In genomic region chr11:120169208-120169992, GRCm38 (mm10) we compare ENCODE assay signal across 8 mouse cellular contexts. TPM values are rescaled to one million over a fixed set of nuclear protein-coding genes. Genes with fewer than 3 reads are reported as not detected.
A peak's percentile ranks its signal among the peaks of the same experiment; 100 is the strongest.
DNase-seq lines count a peak whose midpoint lies in the region; ATAC-seq and TF ChIP-seq lines count a peak whose summit lies in the region.

No protein-coding gene starts in this region.

- WGBS in bone marrow, adult 2 months, result 42% methylated on average over 21 of the region's 21 CpGs
- 21% methylated on average over 21 of the region's 21 CpGs for WGBS in embryonic facial prominence, embryonic 15.5 days
- WGBS in heart, embryonic 15.5 days, result 22% methylated on average over 21 of the region's 21 CpGs
- WGBS in liver, postnatal 0 days (ENCODE audit: insufficient replicate concordance), result 30% methylated on average over 21 of the region's 21 CpGs

- peaks cover 11% of the 10 kb centered on the region for H3K4me1 ChIP-seq in ES-Bruce4 (ENCODE audit: control insufficient read depth, insufficient read depth, low read length)
- no peaks in the 10 kb centered on the region for H3K4me1 ChIP-seq in bone marrow, adult 2 months (ENCODE audit: control insufficient read depth, insufficient read depth, low read length)
- H3K4me1 ChIP-seq in embryonic facial prominence, embryonic 15.5 days, result peaks cover 20% of the 10 kb centered on the region
- peaks cover 60% of the 10 kb centered on the region for H3K4me1 ChIP-seq in heart, embryonic 15.5 days (replicated peaks)
- H3K4me1 ChIP-seq in liver, postnatal 0 days (ENCODE audit: insufficient read depth), result 0 out of 2 replicates have a peak, but pooled peaks cover 3% of the 10 kb centered on the region

- H3K9me3 ChIP-seq in ES-Bruce4 (replicated peaks; ENCODE audit: control insufficient read depth, insufficient read depth, low read length, poor library complexity, severe bottlenecking), result no peaks in the 10 kb centered on the region
- no peaks in the 10 kb centered on the region for H3K9me3 ChIP-seq in embryonic facial prominence, embryonic 15.5 days (replicated peaks)
- H3K9me3 ChIP-seq in heart, embryonic 15.5 days (replicated peaks), result no peaks in the 10 kb centered on the region
- H3K9me3 ChIP-seq in liver, postnatal 0 days (ENCODE audit: low read length), result no peaks in the 10 kb centered on the region

- peak overlapping the region; percentile 85 for H3K27ac ChIP-seq in ES-Bruce4 (ENCODE audit: insufficient read depth, low read length)
- no peak overlapping the region for H3K27ac ChIP-seq in bone marrow, adult 2 months (ENCODE audit: control insufficient read depth, insufficient read depth, low read depth, low read length, poor library complexity)
- H3K27ac ChIP-seq in embryonic facial prominence, embryonic 15.5 days (replicated peaks), result no peak overlapping the region
- H3K27ac ChIP-seq in heart, embryonic 15.5 days, result peak overlapping the region; percentile 28
- no peak overlapping the region for H3K27ac ChIP-seq in liver, postnatal 0 days (ENCODE audit: low read depth)

- ATAC-seq in embryonic facial prominence, embryonic 15.5 days (ENCODE audit: insufficient number of reproducible peaks, low FRiP score, low TSS enrichment, low read depth), result peak; percentile 55
- ATAC-seq in heart, embryonic 15.5 days (replicated peaks; ENCODE audit: insufficient number of reproducible peaks, insufficient read depth, low FRiP score, low read depth), result 0 out of 2 replicates have a peak, but pooled peaks have one; percentile 28
- peak; percentile 74 for ATAC-seq in liver, postnatal 0 days
- peak; percentile 18; the same call in 1 of the 2 replicates for ATAC-seq in neutrophil, adult 5-6 weeks (ENCODE audit: extremely low read depth, insufficient number of reproducible peaks, low FRiP score, poor library complexity, severe bottlenecking)

- peak overlapping the region; percentile 58 for H3K4me3 ChIP-seq in ES-Bruce4 (ENCODE audit: low read depth, low read length)
- H3K4me3 ChIP-seq in bone marrow, adult 2 months (replicated peaks; ENCODE audit: control insufficient read depth, low read depth, low read length), result no peak overlapping the region
- peak overlapping the region; percentile 18 for H3K4me3 ChIP-seq in embryonic facial prominence, embryonic 15.5 days (replicated peaks)
- peak overlapping the region; percentile 28 for H3K4me3 ChIP-seq in heart, embryonic 15.5 days
- no peak overlapping the region for H3K4me3 ChIP-seq in liver, postnatal 0 days (ENCODE audit: low read depth, low read length)

- TF ChIP-seq EP300 in ES-Bruce4 (IDR thresholded peaks at IDR 0.05; ENCODE audit: insufficient read depth, low read depth, low read length), result no peak
- TF ChIP-seq EP300 in liver, postnatal 0 days (IDR thresholded peaks at IDR 0.05; ENCODE audit: low read depth), result no peak

- no peak for TF ChIP-seq POLR2A in ES-Bruce4 (IDR thresholded peaks at IDR 0.05; ENCODE audit: insufficient read depth, low read length)
- no peak for TF ChIP-seq POLR2A in bone marrow, adult 2 months (IDR thresholded peaks at IDR 0.05; ENCODE audit: borderline replicate concordance, control insufficient read depth, low read depth, low read length)

- peak overlapping the region; percentile 39 for H3K4me2 ChIP-seq in embryonic facial prominence, embryonic 15.5 days (replicated peaks)
- H3K4me2 ChIP-seq in heart, embryonic 15.5 days, result peak overlapping the region; percentile 56
- peak overlapping the region; percentile 35 for H3K4me2 ChIP-seq in liver, postnatal 0 days (ENCODE audit: low read depth, low read length)

- H3K27me3 ChIP-seq in ES-Bruce4 (ENCODE audit: control insufficient read depth, insufficient read depth, low read length, poor library complexity, severe bottlenecking), result no peaks in the 10 kb centered on the region
- no peaks in the 10 kb centered on the region for H3K27me3 ChIP-seq in embryonic facial prominence, embryonic 15.5 days
- H3K27me3 ChIP-seq in heart, embryonic 15.5 days, result no peaks in the 10 kb centered on the region
- no peaks in the 10 kb centered on the region for H3K27me3 ChIP-seq in liver, postnatal 0 days (ENCODE audit: insufficient read depth, low read length)

- H3K9ac ChIP-seq in ES-Bruce4 (ENCODE audit: low read depth, poor library complexity, severe bottlenecking), result peak overlapping the region; percentile 36
- no peak overlapping the region; the same call in 1 of the 2 replicates for H3K9ac ChIP-seq in embryonic facial prominence, embryonic 15.5 days
- peak overlapping the region; percentile 12; the same call in 1 of the 2 replicates for H3K9ac ChIP-seq in heart, embryonic 15.5 days
- no peak overlapping the region for H3K9ac ChIP-seq in liver, postnatal 0 days (replicated peaks)

- DNase-seq in kidney, postnatal 14 days, result peak; percentile 73
- peak; percentile 73 for DNase-seq in liver, postnatal 0 days
- DNase-seq in spleen, adult 18-20 months, result no peak

- H3K36me3 ChIP-seq in ES-Bruce4 (ENCODE audit: control insufficient read depth, insufficient read depth, low read length, poor library complexity, severe bottlenecking), result no peaks in the 10 kb centered on the region
- no peaks in the 10 kb centered on the region for H3K36me3 ChIP-seq in embryonic facial prominence, embryonic 15.5 days
- H3K36me3 ChIP-seq in heart, embryonic 15.5 days, result no peaks in the 10 kb centered on the region
- no peaks in the 10 kb centered on the region for H3K36me3 ChIP-seq in liver, postnatal 0 days (replicated peaks; ENCODE audit: insufficient read depth, low read length)

- TF ChIP-seq CTCF in ES-Bruce4 (IDR thresholded peaks at IDR 0.05; ENCODE audit: low read depth, low read length), result peak; percentile 90
- peak; percentile 48; the same call in 1 of the 2 replicates for TF ChIP-seq CTCF in bone marrow, adult 2 months (IDR thresholded peaks at IDR 0.05; ENCODE audit: control insufficient read depth, insufficient read depth, low read length)
- peak; percentile 79 for TF ChIP-seq CTCF in liver, postnatal 0 days (IDR thresholded peaks at IDR 0.05; ENCODE audit: low read depth)

RNA-seq across cellular contexts. Expression of gene Slc38a10, which starts 18.3 kb away (rescaled TPM):
- polyA plus RNA-seq in ES-Bruce4 (2011; ENCODE audit: insufficient read depth, insufficient read length, low read depth, missing spikeins), result 44.0 and 50.3 TPM in 2 replicates
- 23.3 and 37.7 TPM in 2 replicates for polyA plus RNA-seq in bone marrow, adult 2 months (2011; ENCODE audit: insufficient read depth, insufficient read length, low replicate concordance, missing spikeins)
- polyA plus RNA-seq in embryonic facial prominence, embryonic 15.5 days (2015; fragmentation: Nextera tagmentation; extraction: Ambion mirVana), result 90.2 and 94.5 TPM in 2 replicates
- polyA plus RNA-seq in heart, embryonic 15.5 days (2015; fragmentation: Nextera tagmentation; extraction: Ambion mirVana), result 77.5 and 91.4 TPM in 2 replicates
- 25.0 and 28.0 TPM in 2 replicates for polyA plus RNA-seq in liver, postnatal 0 days (2015; fragmentation: Nextera tagmentation; extraction: Ambion mirVana)
- total RNA-seq in neutrophil, adult 5-6 weeks (2017), result 49.0 and 60.3 TPM in 2 replicates

Comparison
In these comparisons a context has a peak if more than half of its experiments do, and no peak if none do; other contexts are left out.
1. H3K27ac ChIP-seq: peak in ES-Bruce4 (single experiment) and heart, embryonic 15.5 days (single experiment); none in bone marrow, adult 2 months (single experiment), embryonic facial prominence, embryonic 15.5 days (single experiment) and liver, postnatal 0 days (single experiment).
2. H3K4me3 ChIP-seq: peak in ES-Bruce4 (single experiment), embryonic facial prominence, embryonic 15.5 days (single experiment) and heart, embryonic 15.5 days (single experiment); none in bone marrow, adult 2 months (single experiment) and liver, postnatal 0 days (single experiment).
3. H3K9ac ChIP-seq: peak in ES-Bruce4 (single experiment) and heart, embryonic 15.5 days (single experiment); none in embryonic facial prominence, embryonic 15.5 days (single experiment) and liver, postnatal 0 days (single experiment).
4. ATAC-seq: peak in every context shown above with its lines; median percentile 74 in liver, postnatal 0 days; 55 in embryonic facial prominence, embryonic 15.5 days; 28 in heart, embryonic 15.5 days; 18 in neutrophil, adult 5-6 weeks.
5. DNase-seq: peak in kidney, postnatal 14 days (single experiment) and liver, postnatal 0 days (single experiment); none in spleen, adult 18-20 months (0 of 2).
6. Peak in every context shown above with its lines, with median percentiles within 50 percentile points of each other: CTCF ChIP-seq and H3K4me2 ChIP-seq.